Mouse (Mus musculus) spleen, embryonic (tissue): ENCODE data around the gene Fstl4.
"Not testable (repeated sequence)": the region's sequence is repeated elsewhere in the genome, so short reads cannot be mapped to it uniquely, and the experiment has no call there.

Experiments
- CTCF ChIA-PET: fragments of 350-600 bp; sonication (Branson Sonifier 250); formaldehyde crosslinking; loops from one replicate; lab custom pipeline; 2022; lab: Charles Lee

The Fstl4 gene

DNA sequence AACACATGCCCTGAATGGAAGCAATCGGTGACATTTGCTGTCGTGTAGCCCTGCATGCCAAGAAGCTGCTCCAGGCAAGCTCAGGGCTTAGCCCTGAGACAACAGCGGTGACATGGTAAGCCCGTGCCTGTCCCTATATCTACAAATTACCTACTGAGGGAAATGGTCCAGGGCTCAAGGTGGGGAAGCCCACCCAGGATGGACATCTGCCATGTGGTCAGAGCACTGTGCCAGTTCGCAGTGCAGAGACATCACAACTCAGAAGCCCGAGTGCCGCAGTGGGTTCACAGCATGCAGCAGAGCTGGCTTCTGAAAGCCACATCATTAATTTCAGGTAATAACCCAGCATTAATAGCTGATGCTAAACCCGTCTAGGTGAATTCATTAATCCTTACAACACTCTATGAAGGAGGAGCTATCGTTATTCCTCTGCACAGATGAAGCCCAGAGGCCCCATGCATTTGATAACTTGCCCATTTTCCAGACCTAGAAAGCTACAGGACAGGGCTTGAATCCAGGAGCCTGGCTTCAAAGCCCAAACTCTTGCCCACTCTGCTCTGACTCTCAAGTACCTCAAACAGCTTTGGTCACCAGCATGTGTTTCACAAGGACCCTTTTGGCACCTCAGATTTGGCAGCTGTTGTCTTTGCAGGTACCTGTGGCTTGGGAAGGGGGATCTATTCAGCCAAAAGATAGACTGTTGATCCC is 321.6 kb downstream of the Fstl4 start:
- CTCF ChIA-PET, result no interaction called here

GRCm38 (mm10) chr11:53087896-53088295 is 323.5 kb downstream of the Fstl4 start:
- CTCF ChIA-PET, result not testable (repeated sequence)

DNA sequence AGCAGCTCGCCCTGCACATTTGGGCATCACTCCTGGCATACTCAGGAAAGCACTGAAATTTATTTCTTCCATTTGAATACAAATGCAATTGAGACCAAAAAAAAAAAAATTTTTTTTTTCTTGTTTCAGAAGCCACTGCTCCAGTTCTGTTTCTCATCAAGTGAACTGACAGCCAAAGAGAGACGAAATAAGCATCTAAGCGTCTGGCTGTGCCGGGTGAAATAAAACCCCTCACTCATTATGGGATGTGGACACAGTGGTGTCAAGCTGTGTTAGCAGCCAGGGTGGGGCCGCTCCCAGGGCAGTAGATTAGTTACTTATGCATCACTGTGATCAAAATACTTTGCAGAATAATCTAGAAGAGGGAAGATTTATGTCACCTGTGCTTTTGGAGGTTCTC is 327.2 kb downstream of the Fstl4 start:
- CTCF ChIA-PET, result no interaction called here

GRCm38 (mm10) chr11:53096871-53097270 is 332.4 kb downstream of the Fstl4 start:
- CTCF ChIA-PET, result no interaction called here

GRCm38 (mm10) chr11:53097331-53097730 is 332.9 kb downstream of the Fstl4 start:
- CTCF ChIA-PET, result no interaction called here

- CTCF ChIA-PET, result no interaction called here
Observed at GRCm38 (mm10) chr11:53097870-53098269, 333.4 kb downstream of the Fstl4 start.

DNA sequence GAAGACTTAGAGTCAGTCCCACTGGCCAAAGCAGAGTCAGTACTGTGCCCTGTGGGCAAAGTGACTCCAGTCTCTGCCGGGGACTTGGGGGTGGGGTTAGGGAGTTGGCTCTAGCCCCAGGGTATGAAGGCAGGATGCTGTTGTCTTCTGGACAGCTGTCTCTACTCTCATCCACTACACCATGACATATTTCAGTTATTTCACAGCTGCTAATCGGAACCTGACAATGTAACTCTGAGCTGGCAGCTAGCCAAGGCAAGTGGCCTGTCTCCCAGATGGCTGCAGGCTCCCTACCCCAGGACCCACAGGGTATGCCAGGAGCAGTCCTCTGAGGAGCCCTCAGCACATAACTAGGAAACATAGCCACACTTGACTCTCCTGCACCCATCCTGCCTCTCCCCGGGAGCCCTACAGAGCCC is 334.4 kb downstream of the Fstl4 start:
- CTCF ChIA-PET, result no interaction called here

DNA sequence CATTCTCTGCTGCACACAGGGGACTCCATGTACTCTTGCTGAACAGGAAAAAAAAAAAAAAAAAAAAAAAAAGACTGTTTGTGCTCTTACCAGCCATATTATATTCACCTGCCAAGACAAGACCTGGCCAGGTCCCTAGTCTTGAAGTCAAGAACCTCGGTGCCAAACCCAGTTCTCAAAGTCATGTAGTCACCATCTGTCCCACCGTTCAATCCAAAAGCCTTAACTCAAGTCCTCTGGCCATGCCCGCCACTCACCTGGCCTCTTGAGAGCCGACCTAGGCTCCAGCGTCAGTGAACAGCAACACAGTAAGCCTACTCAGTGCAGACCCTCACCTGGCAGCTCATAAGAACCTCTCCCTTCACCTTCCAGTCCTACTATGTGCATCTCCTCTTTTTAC is 334.9 kb downstream of the Fstl4 start:
- CTCF ChIA-PET, result no interaction called here

DNA sequence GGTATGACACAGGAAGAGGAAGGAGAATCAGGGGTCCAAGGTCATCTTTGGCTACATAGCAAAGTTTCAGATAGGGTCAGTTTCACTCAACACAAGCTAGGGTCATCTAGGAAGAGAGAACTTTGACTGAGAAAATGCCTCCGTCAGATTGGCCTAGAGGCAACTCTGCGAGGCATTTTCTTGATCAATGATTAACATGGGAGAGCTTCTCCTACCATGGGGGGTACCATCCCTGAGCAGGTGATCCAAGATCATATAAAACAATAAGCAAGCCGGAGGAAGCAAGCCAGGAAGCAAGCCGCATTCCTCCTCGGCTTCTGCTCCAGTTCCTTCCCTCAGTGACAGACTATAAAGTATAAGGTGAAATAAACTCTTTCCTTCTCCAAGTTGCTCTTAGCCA is 337.3 kb downstream of the Fstl4 start:
- CTCF ChIA-PET, result interaction anchor here (0.7 kb wide), 1 partner anchor 159 kb away, joined by 6 read pairs; no protein-coding TSS in a partner anchor

GRCm38 (mm10) chr11:53103601-53104325 is 339.3 kb downstream of the Fstl4 start:
- CTCF ChIA-PET, result no interaction called here

- CTCF ChIA-PET, result no interaction called here
Observed at GRCm38 (mm10) chr11:53107706-53108105, 343.3 kb downstream of the Fstl4 start.

DNA sequence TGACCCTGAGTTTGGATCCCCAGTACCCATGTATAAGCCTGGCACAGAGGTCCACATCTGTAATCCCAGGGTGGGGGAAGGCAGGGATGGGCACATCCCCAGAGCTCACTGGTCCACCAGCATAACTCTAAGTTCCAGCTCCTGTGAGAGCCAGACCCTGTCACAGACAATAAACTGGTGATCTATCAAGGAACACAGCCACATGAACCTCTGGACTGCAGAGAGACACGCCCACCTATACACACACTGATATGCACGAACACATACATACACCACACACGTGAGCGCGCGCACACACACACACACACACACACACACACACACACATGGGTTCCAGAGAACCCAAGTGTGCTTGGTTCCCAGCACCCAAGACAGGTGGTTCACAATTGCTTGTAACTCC is 344.4 kb downstream of the Fstl4 start:
- CTCF ChIA-PET, result no interaction called here

DNA sequence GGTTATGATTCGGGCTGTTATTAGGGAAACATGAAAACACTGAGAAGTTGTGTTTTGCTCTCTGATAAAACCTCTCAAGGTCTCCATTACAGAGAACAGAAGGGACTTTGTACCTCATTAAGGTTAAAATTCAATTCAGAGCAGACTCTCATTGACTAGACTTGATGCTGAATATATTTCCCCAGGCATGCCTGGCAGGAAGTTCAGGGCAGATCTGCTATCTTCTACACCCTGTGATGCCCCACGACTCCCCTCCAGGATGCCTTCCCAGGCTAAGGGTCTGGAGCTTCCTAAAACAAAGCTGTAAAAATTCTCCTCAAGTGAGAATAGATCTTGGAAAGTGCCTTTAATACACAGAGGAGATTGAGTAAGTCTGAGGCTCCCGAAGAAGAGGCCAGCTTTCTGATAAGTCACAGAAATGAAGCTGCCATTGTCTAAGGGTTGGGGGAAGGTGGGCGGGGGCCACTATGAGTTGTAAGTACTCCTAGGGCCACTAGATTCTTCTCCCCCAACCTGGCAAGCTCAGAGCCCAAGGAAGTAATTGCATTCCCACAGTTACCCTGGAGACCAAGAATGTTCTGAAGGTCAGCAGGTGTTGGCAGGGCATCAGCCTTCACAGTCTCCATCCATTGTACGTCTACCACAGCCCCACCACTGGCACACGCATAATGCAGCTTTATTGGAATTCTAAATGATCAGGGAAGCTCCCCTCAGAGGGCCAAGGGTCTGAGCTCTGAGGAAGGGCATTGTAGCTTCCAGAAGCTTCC is 345.4 kb downstream of the Fstl4 start:
- CTCF ChIA-PET, result no interaction called here

DNA sequence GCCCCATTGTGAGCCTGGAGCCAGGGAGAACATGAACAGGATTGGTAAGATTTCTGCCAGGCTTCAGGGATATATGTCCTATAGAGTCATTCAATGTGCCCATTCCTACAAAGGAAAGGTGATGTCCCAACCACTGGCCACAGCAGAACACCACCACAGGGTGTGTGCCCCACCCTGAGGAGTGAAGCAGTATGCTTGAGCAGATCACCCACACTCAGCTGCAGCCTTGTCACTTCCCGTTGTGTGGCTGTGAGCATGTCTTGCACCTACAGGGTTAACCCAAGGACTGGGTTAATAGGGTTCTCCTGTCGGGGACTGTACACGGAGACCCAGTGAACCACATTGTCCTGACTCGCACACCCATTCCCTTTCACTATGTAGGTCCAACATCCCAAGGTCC is 351.3 kb downstream of the Fstl4 start:
- CTCF ChIA-PET, result no interaction called here

DNA sequence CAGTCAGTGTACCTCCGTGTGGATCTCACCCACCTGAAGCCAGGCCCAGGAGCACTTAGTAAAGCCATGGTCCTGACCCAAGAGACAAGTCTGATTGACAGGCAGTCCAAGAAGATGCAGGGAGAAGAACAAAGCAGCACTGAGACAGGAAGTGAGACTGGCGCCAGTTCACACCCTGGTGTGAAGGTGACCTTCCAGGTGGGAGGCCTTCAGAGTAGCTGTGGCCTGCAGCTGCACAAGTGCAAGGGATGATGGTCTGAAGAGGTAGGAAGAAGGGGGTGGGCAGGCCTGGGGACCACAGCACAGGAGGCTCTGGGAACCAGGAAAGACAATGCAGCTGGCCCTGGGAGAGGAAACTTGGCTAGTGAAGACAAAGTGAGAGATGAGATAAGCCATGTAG is 351.9 kb downstream of the Fstl4 start:
- CTCF ChIA-PET, result no interaction called here

GRCm38 (mm10) chr11:53118226-53118965 is 354.0 kb downstream of the Fstl4 start:
- CTCF ChIA-PET, result no interaction called here

- CTCF ChIA-PET, result no interaction called here
Observed at GRCm38 (mm10) chr11:53119966-53120365, 355.5 kb downstream of the Fstl4 start.

DNA sequence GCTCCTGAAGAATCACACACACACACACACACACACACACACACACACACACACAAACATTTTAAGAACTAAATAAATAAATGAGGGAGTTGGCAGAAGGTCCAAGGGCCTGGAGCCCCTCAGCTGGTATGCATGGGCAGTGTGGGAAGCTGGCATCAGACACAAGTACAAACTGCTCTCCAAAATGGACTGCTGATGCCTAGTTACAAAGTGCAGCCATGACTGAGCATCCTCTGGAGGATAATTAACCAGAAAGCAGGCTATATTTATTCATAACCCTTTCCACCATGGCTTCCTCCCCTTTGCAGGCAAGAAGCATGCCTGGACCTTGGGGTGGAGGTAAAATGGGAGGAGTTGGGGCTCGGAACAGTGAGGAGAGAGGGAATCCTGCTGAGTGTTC is 356.8 kb downstream of the Fstl4 start:
- CTCF ChIA-PET, result no interaction called here

GRCm38 (mm10) chr11:53124799-53125198 is 360.4 kb downstream of the Fstl4 start:
- CTCF ChIA-PET, result no interaction called here

- CTCF ChIA-PET, result no interaction called here
Observed at GRCm38 (mm10) chr11:53126660-53127059, 362.2 kb downstream of the Fstl4 start.

DNA sequence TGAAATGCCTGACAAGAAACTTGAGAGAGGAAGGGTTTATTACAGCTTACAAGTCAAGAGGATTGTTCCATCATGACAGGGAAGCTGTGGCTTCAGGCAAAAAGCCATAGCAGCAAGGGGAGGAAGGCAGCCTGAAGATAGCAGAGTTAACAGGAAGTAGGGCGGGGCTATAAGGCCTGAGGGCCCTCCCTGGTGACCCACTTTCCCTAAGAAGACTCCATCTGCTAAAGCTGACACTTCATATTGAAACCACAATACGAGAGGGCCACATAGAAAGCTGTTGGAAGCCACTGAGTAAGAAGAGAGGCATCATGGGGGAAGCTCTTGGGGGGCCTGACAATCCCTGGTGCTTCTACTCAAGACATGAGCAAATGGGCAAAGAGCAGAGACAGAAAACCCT is 364.2 kb downstream of the Fstl4 start:
- CTCF ChIA-PET, result no interaction called here
